Mouse (Mus musculus) gastrocnemius, adult 2 months (tissue): ENCODE measurements around the gene Blm. TPM values are rescaled to one million over a fixed set of nuclear protein-coding genes. Genes with fewer than 3 reads are reported as not detected.

Experiments
- DNase-seq: peaks from one replicate; pipeline ENCODE4 v3.0.0; 2022
- H3K27ac ChIP-seq: fragments of 200-600 bp; 2 replicates; pipeline ENCODE4 v1.8.1; 2022; ENCODE audit warnings: mild to moderate bottlenecking
- H3K4me3 ChIP-seq: fragments of 200-600 bp; 2 replicates; pipeline ENCODE4 v1.8.1; 2022; ENCODE audit warnings: mild to moderate bottlenecking, moderate library complexity
- CTCF ChIP-seq: fragments of 200-600 bp; IDR thresholded peaks from 2 replicates; pipeline ENCODE4 v1.8.1; 2022; ENCODE audit warnings: antibody characterized with exemption, mild to moderate bottlenecking, moderate library complexity
- intact Hi-C: fragments of 180-260 bp; cut with DNase I; formaldehyde crosslinking; loops from one replicate; pipeline ENCODE4 v1.15.1; 2025
- long read RNA-seq, 2 experiments: library from polyadenylated mRNA; stranded (forward); transcript quantifications; one replicate each; pipeline ENCODE4 v2.0.0; 2021
- total RNA-seq, 2 experiments: library from RNA; stranded (reverse); gene quantifications; 2 replicates each; pipeline ENCODE4 v1.2.3; 2021

Blm gene
- 1 to 10 TPM; 1.0 TPM for total RNA-seq
- long read RNA-seq, experiment 1, result 0 reads
- long read RNA-seq, experiment 2, result 0 reads

DNA sequence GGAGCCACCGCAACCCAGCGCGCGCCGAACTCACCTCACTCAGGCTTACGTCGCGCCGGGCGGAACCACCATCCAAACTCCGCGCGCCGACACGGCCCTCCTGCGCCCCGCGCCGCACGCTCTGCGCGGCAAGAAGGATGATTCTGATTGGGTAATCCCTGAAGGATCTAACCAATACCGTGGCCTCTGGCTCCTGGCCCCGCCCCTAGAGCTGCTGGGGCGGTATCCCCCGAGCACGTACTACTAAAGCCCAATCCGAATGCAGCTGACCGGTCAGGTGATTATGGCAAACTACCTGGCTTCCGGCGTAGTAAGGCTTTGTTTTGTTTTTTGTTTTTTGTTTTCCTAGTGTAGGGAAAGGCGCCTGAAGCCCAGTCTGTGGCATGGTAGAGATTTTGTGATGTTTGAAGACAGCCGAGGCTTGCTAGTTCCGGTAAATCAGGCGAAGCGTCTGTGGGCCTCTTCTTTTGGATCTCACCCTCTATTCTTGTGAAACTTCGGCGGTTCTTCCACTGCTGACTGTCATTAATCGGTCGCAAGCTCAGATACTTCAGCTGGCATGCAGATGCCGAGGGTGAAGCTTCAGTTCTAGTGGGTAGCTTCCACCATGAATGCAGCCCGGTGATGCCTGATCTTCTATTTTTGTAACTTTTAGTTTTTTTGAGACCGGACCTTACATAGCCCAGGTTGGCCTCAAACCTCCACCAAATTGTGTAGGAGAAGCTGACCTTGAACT lies at the start of gene Blm:
Gene Blm (minus strand): TSS at position 111 of the 736 bp plus-strand sequence.
- no peak; the same call in 1 of the 2 replicates for TF ChIP-seq CTCF
- peak within 1 kb of the TSS; percentile 93 for H3K27ac ChIP-seq
- peak within 1 kb of the TSS; percentile 80 for H3K4me3 ChIP-seq
- intact Hi-C loops, result loop anchor here (2.0 kb wide), 1 partner anchor 132 kb away; no protein-coding TSS in a partner anchor
- DNase-seq, result peak; percentile 98

GRCm38 (mm10) chr7:80583981-80584380 lies 49.1 kb upstream of the Blm start:
- peak overlapping the region; percentile 73; the same call in 1 of the 2 replicates for H3K27ac ChIP-seq
- H3K4me3 ChIP-seq, result no peak overlapping the region
- intact Hi-C loops, result loop anchor here (1.0 kb wide), 1 partner anchor 198 kb away; no protein-coding TSS in a partner anchor
- TF ChIP-seq CTCF, result peak; percentile 90
- peak; percentile 53 for DNase-seq

GRCm38 (mm10) chr7:80582821-80583451 lies 48.0 kb upstream of the Blm start:
- intact Hi-C loops, result no loop called here
- Histone ChIP-seq H3K4me3 (peak overlapping the region; percentile 58), H3K27ac (peak overlapping the region; percentile 73)
- DNase-seq, result peak; percentile 41
- TF ChIP-seq CTCF, result no peak

GRCm38 (mm10) chr7:80580368-80580767 lies 45.4 kb upstream of the Blm start:
- H3K27ac ChIP-seq, result no peak overlapping the region
- DNase-seq, result peak; percentile 49
- no peak overlapping the region for H3K4me3 ChIP-seq
- peak; percentile 71 for TF ChIP-seq CTCF
- intact Hi-C loops, result no loop called here

DNA sequence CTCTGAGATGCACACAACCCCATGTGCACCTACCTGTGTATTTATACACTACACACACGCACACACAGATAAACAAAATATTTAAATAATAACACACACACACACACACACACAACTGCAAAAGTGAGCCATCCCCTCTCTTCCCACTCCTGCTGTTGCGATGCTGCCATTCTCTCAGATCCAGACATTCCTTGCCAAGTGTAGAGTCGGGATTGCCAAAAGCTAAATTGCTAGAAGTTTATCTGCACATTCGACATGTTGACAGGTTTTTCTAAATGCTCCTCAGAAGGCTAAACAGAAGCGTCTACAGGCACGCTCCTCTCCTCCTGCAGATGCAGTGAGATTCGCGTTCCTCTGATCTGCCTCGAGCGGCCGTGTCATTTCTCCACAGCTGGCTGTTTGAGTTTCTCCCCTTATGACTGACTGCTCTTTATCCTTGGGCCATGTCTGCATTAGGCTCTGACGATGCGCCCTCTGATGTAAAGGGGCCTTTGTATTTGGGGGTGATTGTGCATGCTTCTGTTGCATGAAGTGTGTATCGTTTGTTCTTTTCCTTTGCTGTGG lies 42.6 kb upstream of the Blm start:
- no peak overlapping the region for H3K4me3 ChIP-seq
- intact Hi-C loops, result no loop called here
- no peak for TF ChIP-seq CTCF
- no peak overlapping the region for H3K27ac ChIP-seq
- no peak for DNase-seq

GRCm38 (mm10) chr7:80576626-80577025 lies 41.7 kb upstream of the Blm start:
- Histone ChIP-seq H3K4me3 (no peak overlapping the region), H3K27ac (no peak overlapping the region)
- intact Hi-C loops, result no loop called here
- TF ChIP-seq CTCF, result no peak
- DNase-seq, result no peak

DNA sequence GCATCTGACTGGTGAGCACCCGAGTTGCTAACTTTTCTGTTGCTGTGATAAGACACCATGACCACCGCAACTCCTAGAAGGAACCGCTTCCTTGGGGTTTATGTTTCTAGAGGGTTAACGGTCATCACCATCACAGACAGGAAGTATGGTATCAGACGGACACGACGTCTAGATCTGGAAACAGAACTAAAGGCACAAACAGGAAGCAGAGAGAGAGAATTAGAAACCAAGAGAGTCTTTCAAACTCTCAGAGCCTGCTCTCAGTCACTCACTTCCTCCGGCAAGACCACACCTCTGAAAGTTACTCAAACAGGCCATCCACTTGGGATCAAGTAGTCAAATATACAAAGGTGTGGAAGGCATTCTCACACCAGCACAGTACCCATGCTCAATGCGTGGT lies 40.8 kb upstream of the Blm start:
- no peak overlapping the region for H3K27ac ChIP-seq
- intact Hi-C loops, result no loop called here
- TF ChIP-seq CTCF, result no peak
- H3K4me3 ChIP-seq, result no peak overlapping the region
- no peak for DNase-seq

DNA sequence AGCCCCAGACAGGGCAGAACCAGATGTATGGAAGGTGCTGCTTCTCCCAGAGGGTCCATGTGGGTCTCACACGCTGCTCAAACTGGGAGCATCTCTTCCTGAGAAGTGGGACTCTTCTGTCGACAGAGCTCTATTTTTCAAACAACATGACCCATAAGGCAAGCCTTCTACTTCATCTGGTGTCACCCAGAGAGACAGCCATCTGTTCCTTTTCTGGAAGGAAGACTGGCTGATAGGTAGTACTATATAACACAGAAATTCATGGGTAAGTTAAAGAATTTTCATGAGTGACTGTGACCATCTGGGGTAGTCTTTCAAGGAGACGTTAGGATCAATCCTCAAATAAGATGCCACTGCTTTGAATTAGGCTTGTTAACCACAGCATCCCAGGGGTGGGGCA lies 38.2 kb upstream of the Blm start:
- Histone ChIP-seq H3K4me3 (no peak overlapping the region), H3K27ac (no peak overlapping the region)
- intact Hi-C loops, result no loop called here
- TF ChIP-seq CTCF, result no peak
- no peak for DNase-seq

DNA sequence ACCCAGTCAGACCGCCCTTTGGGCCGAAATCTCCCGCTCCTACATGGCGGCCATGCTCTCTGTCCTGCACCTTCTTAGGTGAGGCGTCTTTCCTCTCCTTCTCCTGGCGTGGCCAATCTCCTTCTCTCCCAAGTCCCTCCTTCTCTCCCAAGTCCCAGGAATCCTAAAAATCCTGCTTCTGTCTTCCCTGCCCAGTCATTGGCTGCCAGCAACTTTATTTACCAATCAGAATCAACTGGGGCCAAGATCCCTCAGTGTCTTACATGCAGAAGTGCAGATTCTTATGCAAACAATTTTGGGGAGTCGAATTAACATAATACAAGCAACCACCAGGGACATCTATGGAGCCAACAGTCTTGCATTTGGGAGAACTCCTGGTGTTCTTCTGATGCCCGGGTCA lies 33.1 kb upstream of the Blm start:
- H3K4me3 ChIP-seq, result no peak overlapping the region
- intact Hi-C loops, result no loop called here
- no peak overlapping the region for H3K27ac ChIP-seq
- TF ChIP-seq CTCF, result no peak
- DNase-seq, result no peak

DNA sequence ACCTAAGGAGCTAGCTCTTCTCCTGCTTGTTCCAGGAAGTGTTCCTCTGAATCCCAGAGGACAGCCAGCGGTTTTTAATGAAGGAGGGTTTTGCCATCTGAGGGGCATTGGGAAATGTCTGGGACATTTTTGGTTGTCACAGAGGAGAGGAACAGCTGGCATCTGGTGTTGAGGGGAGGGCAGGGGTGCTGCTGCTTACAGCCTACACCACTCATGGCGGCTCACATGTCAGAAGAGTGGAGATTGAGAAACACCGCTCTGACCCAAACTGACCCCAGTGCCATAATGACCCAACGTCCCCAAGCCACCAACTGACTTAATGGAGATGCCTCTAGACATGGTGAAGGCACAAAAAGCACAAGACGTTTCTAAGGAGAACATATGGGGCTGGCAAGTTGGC lies 27.0 kb upstream of the Blm start:
- intact Hi-C loops, result no loop called here
- Histone ChIP-seq H3K4me3 (no peak overlapping the region), H3K27ac (no peak overlapping the region)
- no peak for TF ChIP-seq CTCF
- no peak for DNase-seq

GRCm38 (mm10) chr7:80561271-80561670 lies 26.4 kb upstream of the Blm start:
- no peak for TF ChIP-seq CTCF
- H3K4me3 ChIP-seq, result no peak overlapping the region
- no peak overlapping the region for H3K27ac ChIP-seq
- intact Hi-C loops, result no loop called here
- no peak for DNase-seq

GRCm38 (mm10) chr7:80558572-80558971 lies 23.7 kb upstream of the Blm start:
- no peak for TF ChIP-seq CTCF
- Histone ChIP-seq H3K27ac (no peak overlapping the region), H3K4me3 (no peak overlapping the region)
- DNase-seq, result no peak
- intact Hi-C loops, result no loop called here

GRCm38 (mm10) chr7:80558101-80558500 lies 23.2 kb upstream of the Blm start:
- Histone ChIP-seq H3K4me3 (no peak overlapping the region), H3K27ac (no peak overlapping the region)
- no peak for DNase-seq
- intact Hi-C loops, result no loop called here
- TF ChIP-seq CTCF, result peak; percentile 2; the same call in 1 of the 2 replicates
